Mouse (Mus musculus): ENCODE data around the gene Ppox. TPM values are rescaled to one million over a fixed set of nuclear protein-coding genes. Genes with fewer than 3 reads are reported as not detected.

The Ppox gene
- polyA plus RNA-seq, 1 experiment from 2014 or later, result 11.4 TPM

DNA sequence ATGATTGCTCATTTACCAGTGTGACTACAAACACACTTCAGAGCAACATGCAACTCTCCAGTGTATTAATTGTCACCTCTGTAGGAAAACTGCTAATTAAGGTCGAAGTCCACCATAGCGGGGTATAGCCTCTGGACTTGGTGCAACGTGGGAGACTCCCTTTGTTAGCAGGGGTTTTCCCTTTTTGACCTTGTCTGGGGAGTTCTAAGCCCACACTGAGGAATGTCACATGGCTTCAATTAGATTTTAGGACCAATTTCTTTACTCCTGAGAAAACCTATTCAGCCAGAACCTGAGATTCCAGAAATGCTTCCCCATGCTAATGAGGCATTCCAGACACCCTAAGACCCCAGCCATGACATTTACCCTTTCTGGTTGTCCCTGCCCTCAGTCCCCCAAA, 50.8 kb downstream of the Ppox start:
- Histone ChIP-seq H3K36me3 (ENCODE audit: control insufficient read depth, insufficient read depth) (peaks cover 18% of the 10 kb centered on the region), H3K27me3 (replicated peaks; ENCODE audit: control insufficient read depth, insufficient read depth, low read length) (no peaks in the 10 kb centered on the region), H3K4me1 (replicated peaks; ENCODE audit: control insufficient read depth, insufficient read depth, low read length) (no peaks in the 10 kb centered on the region), H3K4me2 (replicated peaks; ENCODE audit: low read depth) (no peak overlapping the region), H3K9me3 (ENCODE audit: control insufficient read depth) (no peaks in the 10 kb centered on the region), H3K4me3 (ENCODE audit: low read depth, low read length) (no peak overlapping the region), H3K27ac (ENCODE audit: low read depth, low read length) (no peak overlapping the region), H3K9ac (ENCODE audit: low read depth, low read length) (no peak overlapping the region)
- 0 out of 2 replicates have a peak, but pooled peaks have one; percentile 32 for ATAC-seq
- TF ChIP-seq CTCF (IDR thresholded peaks at IDR 0.05; ENCODE audit: low read depth), result no peak
- WGBS, result 61% methylated on average over 3 of the region's 3 CpGs

- H3K4me3 ChIP-seq (ENCODE audit: low read depth, low read length), result no peak overlapping the region
- 74% methylated on average over 6 of the region's 6 CpGs for WGBS
- no peaks in the 10 kb centered on the region for H3K27me3 ChIP-seq (replicated peaks; ENCODE audit: control insufficient read depth, insufficient read depth, low read length)
- H3K9me3 ChIP-seq (ENCODE audit: control insufficient read depth), result no peaks in the 10 kb centered on the region
- no peaks in the 10 kb centered on the region for H3K4me1 ChIP-seq (replicated peaks; ENCODE audit: control insufficient read depth, insufficient read depth, low read length)
- H3K4me2 ChIP-seq (replicated peaks; ENCODE audit: low read depth), result no peak overlapping the region
- no peak for ATAC-seq
- peaks cover 14% of the 10 kb centered on the region for H3K36me3 ChIP-seq (ENCODE audit: control insufficient read depth, insufficient read depth)
- no peak overlapping the region for H3K27ac ChIP-seq (ENCODE audit: low read depth, low read length)
- H3K9ac ChIP-seq (ENCODE audit: low read depth, low read length), result no peak overlapping the region
- TF ChIP-seq CTCF (IDR thresholded peaks at IDR 0.05; ENCODE audit: low read depth), result no peak
Observed at GRCm38 (mm10) chr1:171229750-171230149, 51.2 kb downstream of the Ppox start.

GRCm38 (mm10) chr1:171227879-171228278, 53.1 kb downstream of the Ppox start:
- H3K9me3 ChIP-seq (ENCODE audit: control insufficient read depth), result no peaks in the 10 kb centered on the region
- no peak for TF ChIP-seq CTCF (IDR thresholded peaks at IDR 0.05; ENCODE audit: low read depth)
- 93% methylated on average over 1 of the region's 1 CpGs for WGBS
- no peaks in the 10 kb centered on the region for H3K27me3 ChIP-seq (replicated peaks; ENCODE audit: control insufficient read depth, insufficient read depth, low read length)
- no peak for ATAC-seq
- no peak overlapping the region for H3K9ac ChIP-seq (ENCODE audit: low read depth, low read length)
- no peak overlapping the region for H3K27ac ChIP-seq (ENCODE audit: low read depth, low read length)
- H3K36me3 ChIP-seq (ENCODE audit: control insufficient read depth, insufficient read depth), result no peaks in the 10 kb centered on the region
- H3K4me1 ChIP-seq (replicated peaks; ENCODE audit: control insufficient read depth, insufficient read depth, low read length), result no peaks in the 10 kb centered on the region
- no peak overlapping the region for H3K4me2 ChIP-seq (replicated peaks; ENCODE audit: low read depth)
- H3K4me3 ChIP-seq (ENCODE audit: low read depth, low read length), result no peak overlapping the region

- no peaks in the 10 kb centered on the region for H3K27me3 ChIP-seq (replicated peaks; ENCODE audit: control insufficient read depth, insufficient read depth, low read length)
- H3K4me2 ChIP-seq (replicated peaks; ENCODE audit: low read depth), result no peak overlapping the region
- TF ChIP-seq CTCF (IDR thresholded peaks at IDR 0.05; ENCODE audit: low read depth), result no peak
- WGBS, result 60% methylated on average over 4 of the region's 4 CpGs
- no peak overlapping the region for H3K4me3 ChIP-seq (ENCODE audit: low read depth, low read length)
- no peaks in the 10 kb centered on the region for H3K9me3 ChIP-seq (ENCODE audit: control insufficient read depth)
- H3K27ac ChIP-seq (ENCODE audit: low read depth, low read length), result no peak overlapping the region
- H3K9ac ChIP-seq (ENCODE audit: low read depth, low read length), result no peak overlapping the region
- H3K4me1 ChIP-seq (replicated peaks; ENCODE audit: control insufficient read depth, insufficient read depth, low read length), result 0 out of 2 replicates have a peak, but pooled peaks cover 2% of the 10 kb centered on the region
- ATAC-seq, result no peak
- no peaks in the 10 kb centered on the region for H3K36me3 ChIP-seq (ENCODE audit: control insufficient read depth, insufficient read depth)
Observed at GRCm38 (mm10) chr1:171226780-171227179, 54.2 kb downstream of the Ppox start.

Other genes with a start within 250 kb of the Ppox start
- 13.9 and 15.8 TPM in 2 replicates for gene Fcgr3, start 216.3 kb downstream of the Ppox start, polyA plus RNA-seq (2015; fragmentation: Nextera tagmentation; extraction: Ambion mirVana)
- gene Cfap126, start 167.3 kb downstream of the Ppox start, polyA plus RNA-seq (2015; fragmentation: Nextera tagmentation; extraction: Ambion mirVana), result 1.9 and 2.9 TPM in 2 replicates
- 439 and 453 TPM in 2 replicates for gene Sdhc, start 130.6 kb downstream of the Ppox start, polyA plus RNA-seq (2015; fragmentation: Nextera tagmentation; extraction: Ambion mirVana)
- 0.80 and 1.1 TPM in 2 replicates for gene Mpz, start 130.5 kb downstream of the Ppox start, polyA plus RNA-seq (2015; fragmentation: Nextera tagmentation; extraction: Ambion mirVana)
- gene Pcp4l1, start 84.9 kb downstream of the Ppox start, polyA plus RNA-seq (2015; fragmentation: Nextera tagmentation; extraction: Ambion mirVana), result 29.1 and 29.9 TPM in 2 replicates
- gene Nr1i3, start 67.2 kb downstream of the Ppox start, polyA plus RNA-seq (2015; fragmentation: Nextera tagmentation; extraction: Ambion mirVana), result 30.9 and 38.9 TPM in 2 replicates
- gene Tomm40l, start 58.7 kb downstream of the Ppox start, polyA plus RNA-seq (2015; fragmentation: Nextera tagmentation; extraction: Ambion mirVana), result 14.7 and 16.5 TPM in 2 replicates
- gene Apoa2, start 56.1 kb downstream of the Ppox start, polyA plus RNA-seq (2015; fragmentation: Nextera tagmentation; extraction: Ambion mirVana), result 9.2 and 14.1 TPM in 2 replicates
- gene Fcer1g, start 46.8 kb downstream of the Ppox start, polyA plus RNA-seq (2015; fragmentation: Nextera tagmentation; extraction: Ambion mirVana), result 47.7 and 54.0 TPM in 2 replicates
- 2.0 and 2.8 TPM in 2 replicates for gene Adamts4, start 30.8 kb downstream of the Ppox start, polyA plus RNA-seq (2015; fragmentation: Nextera tagmentation; extraction: Ambion mirVana)
- 249 and 255 TPM in 2 replicates for gene Ndufs2, start 29.8 kb downstream of the Ppox start, polyA plus RNA-seq (2015; fragmentation: Nextera tagmentation; extraction: Ambion mirVana)
- 27.0 and 27.4 TPM in 2 replicates for gene B4galt3, start 10.9 kb downstream of the Ppox start, polyA plus RNA-seq (2015; fragmentation: Nextera tagmentation; extraction: Ambion mirVana)
- gene Usp21, start 6.8 kb upstream of the Ppox start, polyA plus RNA-seq (2015; fragmentation: Nextera tagmentation; extraction: Ambion mirVana), result 20.4 and 21.7 TPM in 2 replicates
- gene Ufc1, start 13.8 kb upstream of the Ppox start, polyA plus RNA-seq (2015; fragmentation: Nextera tagmentation; extraction: Ambion mirVana), result 117 TPM in 2 replicates
- 28.1 and 29.9 TPM in 2 replicates for gene Dedd, start 48.0 kb upstream of the Ppox start, polyA plus RNA-seq (2015; fragmentation: Nextera tagmentation; extraction: Ambion mirVana)
- gene Nit1, start 64.5 kb upstream of the Ppox start, polyA plus RNA-seq (2015; fragmentation: Nextera tagmentation; extraction: Ambion mirVana), result 60.1 and 66.5 TPM in 2 replicates
- gene Pfdn2, start 64.5 kb upstream of the Ppox start, polyA plus RNA-seq (2015; fragmentation: Nextera tagmentation; extraction: Ambion mirVana), result 69.5 and 73.1 TPM in 2 replicates
- gene Klhdc9, start 79.6 kb upstream of the Ppox start, polyA plus RNA-seq (2015; fragmentation: Nextera tagmentation; extraction: Ambion mirVana), result 0.48 and 0.82 TPM in 2 replicates
- 0.38 and 0.48 TPM in 2 replicates for gene Nectin4, start 88.9 kb upstream of the Ppox start, polyA plus RNA-seq (2015; fragmentation: Nextera tagmentation; extraction: Ambion mirVana)
- gene Arhgap30, start 107.8 kb upstream of the Ppox start, polyA plus RNA-seq (2015; fragmentation: Nextera tagmentation; extraction: Ambion mirVana), result 1.3 TPM in 2 replicates
- 35.1 and 36.5 TPM in 2 replicates for gene Usf1, start 130.1 kb upstream of the Ppox start, polyA plus RNA-seq (2015; fragmentation: Nextera tagmentation; extraction: Ambion mirVana)
- 1.7 and 2.8 TPM in 2 replicates for gene Tstd1, start 137.7 kb upstream of the Ppox start, polyA plus RNA-seq (2015; fragmentation: Nextera tagmentation; extraction: Ambion mirVana)
- gene F11r, start 156.3 kb upstream of the Ppox start, polyA plus RNA-seq (2015; fragmentation: Nextera tagmentation; extraction: Ambion mirVana), result 72.5 and 83.1 TPM in 2 replicates
- 15.4 and 16.1 TPM in 2 replicates for gene Alyref2, start 222.3 kb upstream of the Ppox start, polyA plus RNA-seq (2015; fragmentation: Nextera tagmentation; extraction: Ambion mirVana)

Measured in intestine, postnatal 0 days (tissue).